Mouse (Mus musculus) forebrain, embryonic 16.5 days (tissue): ENCODE data around the gene Rpusd3. TPM values are rescaled to one million over a fixed set of nuclear protein-coding genes. Genes with fewer than 3 reads are reported as not detected.

ENCODE experiments used
- ATAC-seq: fragments of 200-750 bp; cut with Nextera tagmentation; 2 replicates; pipeline ENCODE4 v1.8.0; 2017; ENCODE audit warnings: mild to moderate bottlenecking, moderate library complexity
- H3K27ac ChIP-seq: fragments of 300-500 bp; sonication (generic); 2 replicates; pipeline ENCODE4 v1.5.1; 2014; ENCODE audit warnings: low read length, control low read depth
- H3K27me3 ChIP-seq: fragments of 300-500 bp; sonication (generic); replicated peaks from 2 replicates; pipeline ENCODE4 v1.6.1; 2014; ENCODE audit warnings: low read length; ENCODE audit not compliant: control insufficient read depth, insufficient read depth
- H3K36me3 ChIP-seq: fragments of 300-500 bp; sonication (generic); 2 replicates; pipeline ENCODE4 v1.6.1; 2014; ENCODE audit not compliant: control insufficient read depth, insufficient read depth
- H3K4me1 ChIP-seq: fragments of 300-500 bp; sonication (generic); replicated peaks from 2 replicates; pipeline ENCODE4 v1.6.1; 2014; ENCODE audit warnings: low read length; ENCODE audit not compliant: control insufficient read depth, insufficient read depth
- H3K4me2 ChIP-seq: fragments of 300-500 bp; sonication (generic); 2 replicates; pipeline ENCODE4 v1.6.1; 2014; ENCODE audit warnings: mild to moderate bottlenecking, low read length, control low read depth
- H3K4me3 ChIP-seq: fragments of 300-500 bp; sonication (generic); replicated peaks from 2 replicates; pipeline ENCODE4 v1.5.1; 2014; ENCODE audit warnings: mild to moderate bottlenecking, low read length, control low read depth
- H3K9ac ChIP-seq: fragments of 300-500 bp; sonication (generic); replicated peaks from 2 replicates; pipeline ENCODE4 v1.6.1; 2014; ENCODE audit warnings: low read depth, low read length, control low read depth
- H3K9me3 ChIP-seq: fragments of 300-500 bp; sonication (generic); 2 replicates; pipeline ENCODE4 v1.6.1; 2016; ENCODE audit warnings: low read length; ENCODE audit not compliant: control insufficient read depth
- WGBS: fragments of 180-500 bp; shearing (Covaris S2); extraction: QIAGEN DNeasy Blood & Tissue Kit; methylation state at CpG from one replicate; pipeline ENCODE4 v1.1.7; 2014; 5-methylcytosine and 5-hydroxymethylcytosine counted together
- polyA plus RNA-seq: library from polyadenylated mRNA; unstranded; fragments of >200 nt; fragmentation: Nextera tagmentation; extraction: Ambion mirVana; gene quantifications from 2 replicates; pipeline ENCODE4 v1.2.1, GENCODE M21; 2015

Gene Rpusd3
- polyA plus RNA-seq, 1 experiment from 2014 or later, result 16.3 TPM

- Histone ChIP-seq H3K27me3 (no peaks in the 10 kb centered on the region), H3K9ac (no peak overlapping the region), H3K9me3 (no peaks in the 10 kb centered on the region), H3K27ac (no peak overlapping the region), H3K36me3 (0 out of 2 replicates have a peak, but pooled peaks cover 3% of the 10 kb centered on the region), H3K4me2 (no peak overlapping the region), H3K4me1 (peaks cover 9% of the 10 kb centered on the region), H3K4me3 (no peak overlapping the region)
- ATAC-seq, result no peak
- WGBS, result 94% methylated on average over 11 of the region's 11 CpGs
These were observed 24.3 kb downstream of the Rpusd3 start for GRCm38 (mm10) chr6:113394811-113395210.

DNA sequence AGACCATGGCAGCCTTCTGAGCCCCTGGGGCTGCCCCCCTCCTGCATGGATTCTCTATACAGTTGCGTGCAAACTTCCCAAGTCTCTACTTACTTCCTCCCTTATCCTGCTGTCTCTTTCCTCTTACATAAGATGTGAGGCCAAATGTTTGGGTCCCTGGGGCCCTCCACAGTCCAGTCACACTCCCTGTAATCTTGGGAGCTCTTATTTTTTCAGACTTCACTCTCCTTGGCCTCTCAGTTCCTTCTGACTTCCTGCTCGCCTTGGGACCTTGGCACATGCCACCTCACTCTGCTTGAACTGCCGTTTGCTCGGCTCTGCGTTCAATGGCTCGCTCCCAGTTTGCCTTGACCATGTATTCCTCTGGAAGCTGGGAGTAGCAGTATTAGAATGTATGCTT lies 25.2 kb downstream of the Rpusd3 start:
- peaks cover 12% of the 10 kb centered on the region for H3K36me3 ChIP-seq
- H3K4me2 ChIP-seq, result no peak overlapping the region
- peaks cover 9% of the 10 kb centered on the region for H3K4me1 ChIP-seq
- H3K9ac ChIP-seq, result no peak overlapping the region
- ATAC-seq, result no peak
- no peaks in the 10 kb centered on the region for H3K27me3 ChIP-seq
- H3K4me3 ChIP-seq, result no peak overlapping the region
- no peaks in the 10 kb centered on the region for H3K9me3 ChIP-seq
- no peak overlapping the region for H3K27ac ChIP-seq
- WGBS, result 87% methylated on average over 6 of the region's 6 CpGs

DNA sequence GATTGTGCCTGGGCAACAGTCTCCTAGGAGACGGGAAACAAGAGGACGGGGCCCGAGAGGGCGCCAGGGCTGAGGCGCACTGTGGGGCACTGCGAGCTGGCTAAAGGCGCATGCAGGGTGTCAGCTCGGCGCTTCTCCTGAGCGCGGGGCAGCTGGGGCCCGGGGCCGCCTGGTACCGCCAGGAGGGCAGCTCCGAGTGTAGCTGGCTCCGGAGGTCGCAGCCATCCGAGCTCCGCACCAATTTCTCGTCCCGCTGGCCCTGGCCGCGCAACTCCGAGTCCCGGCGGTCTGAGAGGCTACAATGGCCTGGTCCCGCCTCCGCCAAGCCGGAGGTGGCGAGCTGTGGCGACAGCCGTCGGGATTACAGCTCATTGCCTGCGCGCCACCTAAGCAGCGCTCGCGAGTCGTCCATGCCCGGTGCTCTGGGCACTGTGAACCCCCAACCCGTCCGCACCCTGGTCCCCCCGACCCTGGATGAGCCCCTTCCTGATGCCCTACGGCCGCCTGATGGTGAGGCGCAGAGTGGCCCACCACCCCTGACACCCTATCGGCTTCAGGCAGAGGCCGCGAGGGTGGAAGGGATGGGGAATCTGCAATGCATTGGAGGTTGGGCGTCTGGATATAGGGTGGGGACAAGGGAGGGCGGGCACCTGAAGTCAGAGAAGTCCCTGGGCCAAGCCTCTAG lies 26.6 kb downstream of the Rpusd3 start:
- H3K27me3 ChIP-seq, result no peaks in the 10 kb centered on the region
- peaks cover 21% of the 10 kb centered on the region for H3K36me3 ChIP-seq
- WGBS, result under 1% methylated on average over 50 of the region's 51 CpGs
- peak overlapping the region; percentile 55; the same call in 1 of the 2 replicates for H3K27ac ChIP-seq
- ATAC-seq, result peak; percentile 95
- H3K4me3 ChIP-seq, result peak overlapping the region; percentile 45
- peaks cover 9% of the 10 kb centered on the region for H3K4me1 ChIP-seq
- peak overlapping the region; percentile 71 for H3K4me2 ChIP-seq
- H3K9ac ChIP-seq, result peak overlapping the region; percentile 65
- H3K9me3 ChIP-seq, result no peaks in the 10 kb centered on the region

GRCm38 (mm10) chr6:113392015-113392386 lies 27.1 kb downstream of the Rpusd3 start:
- no peak for ATAC-seq
- H3K4me1 ChIP-seq, result peaks cover 9% of the 10 kb centered on the region
- peak overlapping the region; percentile 65 for H3K9ac ChIP-seq
- H3K9me3 ChIP-seq, result no peaks in the 10 kb centered on the region
- peak overlapping the region; percentile 45 for H3K4me3 ChIP-seq
- H3K27ac ChIP-seq, result peak overlapping the region; percentile 55; the same call in 1 of the 2 replicates
- H3K4me2 ChIP-seq, result peak overlapping the region; percentile 71
- peaks cover 21% of the 10 kb centered on the region for H3K36me3 ChIP-seq
- no peaks in the 10 kb centered on the region for H3K27me3 ChIP-seq
- whole genome bisulfite sequencing, result 21% methylated on average over 10 of the region's 10 CpGs

- Histone ChIP-seq H3K4me1 (peaks cover 9% of the 10 kb centered on the region), H3K9ac (no peak overlapping the region), H3K4me2 (no peak overlapping the region), H3K9me3 (no peaks in the 10 kb centered on the region), H3K4me3 (no peak overlapping the region), H3K27ac (no peak overlapping the region), H3K36me3 (peaks cover 27% of the 10 kb centered on the region), H3K27me3 (no peaks in the 10 kb centered on the region)
- no peak for ATAC-seq
- WGBS, result 86% methylated on average over 3 of the region's 3 CpGs
These were observed 28.4 kb downstream of the Rpusd3 start for GRCm38 (mm10) chr6:113390715-113391114.

DNA sequence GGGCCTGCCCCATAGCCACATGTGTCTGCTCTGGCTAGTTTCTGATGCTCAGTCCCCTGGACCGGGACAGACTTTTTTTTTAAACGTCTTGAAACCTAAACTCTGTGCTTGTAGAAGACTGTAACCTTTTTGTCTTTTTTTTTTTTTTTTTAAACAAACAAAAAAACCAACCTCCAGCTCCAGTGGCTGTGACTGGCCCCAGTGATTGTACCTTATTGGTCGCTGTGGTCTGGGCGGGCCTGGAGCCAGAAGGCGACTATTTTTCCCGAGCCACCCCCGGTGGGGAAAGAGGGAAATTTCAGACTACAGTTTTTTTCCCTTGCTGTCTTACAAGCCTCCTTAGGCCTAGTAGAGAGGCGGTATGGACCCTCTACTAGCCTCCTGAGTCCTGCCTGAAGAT lies 30.2 kb downstream of the Rpusd3 start, which contains the start of gene Ttll3:
TSS of gene Ttll3 (plus strand) at position 301 of the 400 bp plus-strand sequence.
- H3K27ac ChIP-seq, result no peak within 1 kb of the TSS
- H3K9me3 ChIP-seq, result no peaks in the 10 kb centered on the region
- no peak within 1 kb of the TSS for H3K4me2 ChIP-seq
- no peak for ATAC-seq
- peaks cover 37% of the 10 kb centered on the region for H3K36me3 ChIP-seq
- 72% methylated on average over 8 of the region's 8 CpGs for WGBS
- H3K27me3 ChIP-seq, result no peaks in the 10 kb centered on the region
- H3K4me1 ChIP-seq, result peaks cover 9% of the 10 kb centered on the region
- no peak within 1 kb of the TSS for H3K4me3 ChIP-seq
- H3K9ac ChIP-seq, result no peak within 1 kb of the TSS

DNA sequence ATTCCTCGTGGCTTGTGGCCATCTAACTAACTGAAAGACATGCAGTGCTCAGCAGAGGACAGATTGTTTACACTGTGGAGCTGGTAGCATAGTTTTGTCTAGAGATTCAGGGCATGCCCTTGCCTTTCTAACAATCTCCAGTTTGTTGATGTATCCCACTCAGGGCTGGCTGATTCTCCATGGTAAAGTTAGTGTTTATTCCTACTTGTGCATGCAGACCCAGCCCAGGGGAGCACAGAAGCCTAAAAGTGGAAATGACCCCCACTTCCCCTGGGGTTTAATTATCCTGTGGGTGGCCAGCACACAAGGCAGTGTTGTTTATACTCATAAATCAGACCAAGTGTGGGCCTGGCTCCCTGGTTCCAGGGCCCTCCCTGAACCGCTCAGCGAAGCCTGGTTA lies 33.1 kb downstream of the Rpusd3 start:
- WGBS, result 91% methylated on average over 3 of the region's 3 CpGs

GRCm38 (mm10) chr6:113385160-113385714 lies 33.9 kb downstream of the Rpusd3 start:
- Histone ChIP-seq H3K27ac (no peak overlapping the region), H3K4me2 (no peak overlapping the region), H3K4me3 (no peak overlapping the region), H3K9ac (no peak overlapping the region), H3K9me3 (no peaks in the 10 kb centered on the region), H3K4me1 (no peaks in the 10 kb centered on the region), H3K36me3 (peaks cover 55% of the 10 kb centered on the region), H3K27me3 (no peaks in the 10 kb centered on the region)
- WGBS, result 90% methylated on average over 11 of the region's 11 CpGs
- ATAC-seq, result no peak

More for the DNA sequence above, 33.1 kb downstream of the Rpusd3 start:
- Histone ChIP-seq H3K27me3 (no peaks in the 10 kb centered on the region), H3K4me1 (no peaks in the 10 kb centered on the region), H3K4me3 (no peak overlapping the region), H3K36me3 (peaks cover 55% of the 10 kb centered on the region), H3K27ac (no peak overlapping the region), H3K9ac (no peak overlapping the region), H3K4me2 (no peak overlapping the region), H3K9me3 (no peaks in the 10 kb centered on the region)
- no peak for ATAC-seq

GRCm38 (mm10) chr6:113384351-113384927 lies 34.7 kb downstream of the Rpusd3 start:
- Histone ChIP-seq H3K9me3 (no peaks in the 10 kb centered on the region), H3K4me1 (peaks cover 1% of the 10 kb centered on the region), H3K4me2 (no peak overlapping the region), H3K36me3 (peaks cover 50% of the 10 kb centered on the region), H3K4me3 (no peak overlapping the region), H3K9ac (no peak overlapping the region), H3K27ac (no peak overlapping the region), H3K27me3 (no peaks in the 10 kb centered on the region)
- WGBS, result 90% methylated on average over 8 of the region's 8 CpGs
- ATAC-seq, result peak; percentile 36; the same call in 1 of the 2 replicates
